Comparison of ENCODE assay signal across 23 mouse cellular contexts in the genomic region with DNA sequence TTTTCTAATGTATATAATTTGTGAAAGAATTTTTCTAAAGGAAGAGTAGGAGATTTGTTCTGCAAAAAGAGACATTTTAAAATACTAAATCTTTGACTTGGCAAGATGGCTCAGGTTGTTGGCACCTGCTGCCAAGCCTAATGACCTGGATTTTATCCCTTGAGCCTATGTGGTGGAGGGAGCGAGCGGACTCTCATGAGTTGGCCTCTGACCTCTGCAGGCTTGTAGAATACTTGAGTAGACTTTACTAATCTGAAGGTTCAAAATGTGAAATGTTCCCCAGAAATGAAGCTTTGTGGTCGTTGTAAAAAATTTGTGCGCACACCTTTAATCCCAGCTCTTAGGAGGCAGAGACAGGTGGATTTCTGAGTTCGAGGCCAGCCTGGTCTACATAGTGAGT. TPM values are rescaled to one million over a fixed set of nuclear protein-coding genes. Genes with fewer than 3 reads are reported as not detected.
A peak's percentile ranks its signal among the peaks of the same experiment; 100 is the strongest.
DNase-seq lines count a peak whose midpoint lies in the region; ATAC-seq lines count a peak whose summit lies in the region.
"Had no signal": no experiment of that assay in that cellular context is flagged by ENCODE, and none has a peak within 500 bp of the region (broad histone marks: within the 10 kb centered on the region; RNA-seq: fewer than 3 reads in every experiment).

No protein-coding gene starts in this region.

- H3K4me2 ChIP-seq in kidney, embryonic 15.5 days: no peak overlapping the region
- H3K4me2 ChIP-seq: embryonic facial prominence, embryonic 12.5 days; embryonic facial prominence, embryonic 15.5 days; heart, embryonic 13.5 days; hindbrain, embryonic 14.5 days had no signal

- 93% methylated on average over 5 of the region's 5 CpGs for WGBS in kidney, embryonic 15.5 days

- H3K9ac ChIP-seq in kidney, embryonic 15.5 days: no peak overlapping the region
- H3K9ac ChIP-seq: embryonic facial prominence, embryonic 12.5 days; embryonic facial prominence, embryonic 15.5 days; forebrain, postnatal 0 days; heart, embryonic 13.5 days; hindbrain, embryonic 14.5 days had no signal

- no peaks in the 10 kb centered on the region for H3K4me1 ChIP-seq in kidney, embryonic 15.5 days
- H3K4me1 ChIP-seq: embryonic facial prominence, embryonic 12.5 days; embryonic facial prominence, embryonic 15.5 days; heart, embryonic 13.5 days had no signal

- peak; percentile 19 for DNase-seq in kidney, adult 18-20 months
- DNase-seq in kidney, adult 9 months: peak; percentile 40
- DNase-seq in kidney, postnatal 4 days: no peak
- peak; percentile 39 to 46 for DNase-seq in kidney, postnatal 36 days
- DNase-seq in thymus, postnatal 36 days: no peak
- DNase-seq: cerebellum, adult 11 months; cerebellum, adult 2 months; cerebellum, adult 9-11 months; cerebellum, postnatal 25 days; forebrain, postnatal 0 days; gastrocnemius, adult 2 months; gastrocnemius, postnatal 14 days; heart, adult 18-20 months; heart, postnatal 14 days; heart, postnatal 4 days had no signal

- no peak for ATAC-seq in kidney, embryonic 15.5 days (replicated peaks; ENCODE audit: low FRiP score)
- ATAC-seq: CD4-positive, CD25-positive, alpha-beta regulatory T cell, adult 4 months; forebrain, embryonic 14.5 days; forebrain, postnatal 0 days had no signal

- no peaks in the 10 kb centered on the region for H3K27me3 ChIP-seq in kidney, embryonic 15.5 days
- H3K27me3 ChIP-seq: embryonic facial prominence, embryonic 12.5 days; embryonic facial prominence, embryonic 15.5 days; heart, embryonic 13.5 days had no signal

- H3K9me3 ChIP-seq in kidney, embryonic 15.5 days (replicated peaks): no peaks in the 10 kb centered on the region
- H3K9me3 ChIP-seq: embryonic facial prominence, embryonic 12.5 days; embryonic facial prominence, embryonic 15.5 days; heart, embryonic 10.5 days; heart, embryonic 13.5 days had no signal

- H3K4me3 ChIP-seq in kidney, embryonic 15.5 days (replicated peaks): no peak overlapping the region
- H3K4me3 ChIP-seq: embryonic facial prominence, embryonic 12.5 days; embryonic facial prominence, embryonic 15.5 days; gastrocnemius, adult 2 months; heart, embryonic 10.5 days; heart, embryonic 13.5 days had no signal

- peaks cover 54% of the 10 kb centered on the region for H3K36me3 ChIP-seq in kidney, embryonic 15.5 days

- H3K27ac ChIP-seq in kidney, embryonic 15.5 days: no peak overlapping the region
- H3K27ac ChIP-seq: embryonic facial prominence, embryonic 12.5 days; embryonic facial prominence, embryonic 15.5 days; gastrocnemius, adult 2 months; heart, embryonic 10.5 days; heart, embryonic 13.5 days; hindbrain, embryonic 14.5 days had no signal

RNA-seq across cellular contexts. Expression of gene Ing3, which starts 10.5 kb away (rescaled TPM):
- 64.5 and 72.0 TPM in 2 replicates for polyA plus RNA-seq in kidney, embryonic 15.5 days (2015; fragmentation: Nextera tagmentation; extraction: Ambion mirVana)

RNA-seq across cellular contexts. Expression of gene Cped1, which starts 25.8 kb away (rescaled TPM):
- polyA plus RNA-seq in kidney, embryonic 15.5 days (2015; fragmentation: Nextera tagmentation; extraction: Ambion mirVana): 41.8 and 43.9 TPM in 2 replicates

Comparison
In these comparisons a context has a peak if more than half of its experiments do, and no peak if none do; other contexts are left out.
1. DNase-seq: peak in kidney, adult 18-20 months (single experiment), kidney, adult 9 months (single experiment) and kidney, postnatal 36 days (2 of 2); none in kidney, postnatal 4 days (0 of 2) and thymus, postnatal 36 days (0 of 2).